Mouse (Mus musculus): ENCODE measurements around the gene Lmo4. TPM values are rescaled to one million over a fixed set of nuclear protein-coding genes. Genes with fewer than 3 reads are reported as not detected.

Lmo4 gene
- polyA plus RNA-seq, 1 experiment = 28.9 TPM

GRCm38 (mm10) chr3:144165439-144165838, 39.6 kb downstream of the Lmo4 start:
- 0 out of 2 replicates have a peak, but pooled peaks cover 1% of the 10 kb centered on the region for H3K27me3 ChIP-seq (ENCODE audit: control insufficient read depth, insufficient read depth, low read length, poor library complexity, severe bottlenecking)

GRCm38 (mm10) chr3:144164665-144165385, 40.2 kb downstream of the Lmo4 start:
- no peak overlapping the region for H3K9ac ChIP-seq (ENCODE audit: low read depth, poor library complexity, severe bottlenecking)

More at GRCm38 (mm10) chr3:144165439-144165838, 39.6 kb downstream of the Lmo4 start:
- no peak overlapping the region for H3K9ac ChIP-seq (ENCODE audit: low read depth, poor library complexity, severe bottlenecking)
- no peaks in the 10 kb centered on the region for H3K4me1 ChIP-seq (ENCODE audit: control insufficient read depth, insufficient read depth, low read length)
- H3K36me3 ChIP-seq (ENCODE audit: control insufficient read depth, insufficient read depth, low read length, poor library complexity, severe bottlenecking) = no peaks in the 10 kb centered on the region
- H3K4me3 ChIP-seq (ENCODE audit: low read depth, low read length) = no peak overlapping the region
- no peak overlapping the region for H3K27ac ChIP-seq (ENCODE audit: insufficient read depth, low read length)
- TF ChIP-seq EP300 (IDR thresholded peaks at IDR 0.05; ENCODE audit: insufficient read depth, low read depth, low read length) (no peak), CTCF (IDR thresholded peaks at IDR 0.05; ENCODE audit: low read depth, low read length) (no peak), POLR2A (IDR thresholded peaks at IDR 0.05; ENCODE audit: insufficient read depth, low read length) (no peak)
- H3K9me3 ChIP-seq (replicated peaks; ENCODE audit: control insufficient read depth, insufficient read depth, low read length, poor library complexity, severe bottlenecking) = no peaks in the 10 kb centered on the region

GRCm38 (mm10) chr3:144163718-144164117, 41.3 kb downstream of the Lmo4 start:
- Histone ChIP-seq H3K27me3 (ENCODE audit: control insufficient read depth, insufficient read depth, low read length, poor library complexity, severe bottlenecking) (0 out of 2 replicates have a peak, but pooled peaks cover 1% of the 10 kb centered on the region), H3K36me3 (ENCODE audit: control insufficient read depth, insufficient read depth, low read length, poor library complexity, severe bottlenecking) (no peaks in the 10 kb centered on the region), H3K9ac (ENCODE audit: low read depth, poor library complexity, severe bottlenecking) (no peak overlapping the region), H3K9me3 (replicated peaks; ENCODE audit: control insufficient read depth, insufficient read depth, low read length, poor library complexity, severe bottlenecking) (no peaks in the 10 kb centered on the region), H3K27ac (ENCODE audit: insufficient read depth, low read length) (no peak overlapping the region), H3K4me1 (ENCODE audit: control insufficient read depth, insufficient read depth, low read length) (no peaks in the 10 kb centered on the region), H3K4me3 (ENCODE audit: low read depth, low read length) (no peak overlapping the region)
- TF ChIP-seq EP300 (IDR thresholded peaks at IDR 0.05; ENCODE audit: insufficient read depth, low read depth, low read length) (no peak), CTCF (IDR thresholded peaks at IDR 0.05; ENCODE audit: low read depth, low read length) (no peak), POLR2A (IDR thresholded peaks at IDR 0.05; ENCODE audit: insufficient read depth, low read length) (no peak)

More at GRCm38 (mm10) chr3:144164665-144165385, 40.2 kb downstream of the Lmo4 start:
- no peaks in the 10 kb centered on the region for H3K9me3 ChIP-seq (replicated peaks; ENCODE audit: control insufficient read depth, insufficient read depth, low read length, poor library complexity, severe bottlenecking)
- 0 out of 2 replicates have a peak, but pooled peaks cover 1% of the 10 kb centered on the region for H3K27me3 ChIP-seq (ENCODE audit: control insufficient read depth, insufficient read depth, low read length, poor library complexity, severe bottlenecking)
- no peak overlapping the region for H3K27ac ChIP-seq (ENCODE audit: insufficient read depth, low read length)
- no peaks in the 10 kb centered on the region for H3K36me3 ChIP-seq (ENCODE audit: control insufficient read depth, insufficient read depth, low read length, poor library complexity, severe bottlenecking)
- H3K4me3 ChIP-seq (ENCODE audit: low read depth, low read length) = no peak overlapping the region
- TF ChIP-seq POLR2A (IDR thresholded peaks at IDR 0.05; ENCODE audit: insufficient read depth, low read length) (no peak), CTCF (IDR thresholded peaks at IDR 0.05; ENCODE audit: low read depth, low read length) (no peak), EP300 (IDR thresholded peaks at IDR 0.05; ENCODE audit: insufficient read depth, low read depth, low read length) (no peak)
- H3K4me1 ChIP-seq (ENCODE audit: control insufficient read depth, insufficient read depth, low read length) = no peaks in the 10 kb centered on the region

- Histone ChIP-seq H3K27ac (ENCODE audit: insufficient read depth, low read length) (no peak overlapping the region), H3K9ac (ENCODE audit: low read depth, poor library complexity, severe bottlenecking) (no peak overlapping the region), H3K36me3 (ENCODE audit: control insufficient read depth, insufficient read depth, low read length, poor library complexity, severe bottlenecking) (no peaks in the 10 kb centered on the region), H3K4me3 (ENCODE audit: low read depth, low read length) (no peak overlapping the region), H3K4me1 (ENCODE audit: control insufficient read depth, insufficient read depth, low read length) (no peaks in the 10 kb centered on the region), H3K27me3 (ENCODE audit: control insufficient read depth, insufficient read depth, low read length, poor library complexity, severe bottlenecking) (0 out of 2 replicates have a peak, but pooled peaks cover 1% of the 10 kb centered on the region), H3K9me3 (replicated peaks; ENCODE audit: control insufficient read depth, insufficient read depth, low read length, poor library complexity, severe bottlenecking) (no peaks in the 10 kb centered on the region)
- TF ChIP-seq CTCF (IDR thresholded peaks at IDR 0.05; ENCODE audit: low read depth, low read length) (no peak), EP300 (IDR thresholded peaks at IDR 0.05; ENCODE audit: insufficient read depth, low read depth, low read length) (no peak), POLR2A (IDR thresholded peaks at IDR 0.05; ENCODE audit: insufficient read depth, low read length) (no peak)
Measured at GRCm38 (mm10) chr3:144162156-144162555, 42.9 kb downstream of the Lmo4 start.

- Histone ChIP-seq H3K9me3 (replicated peaks; ENCODE audit: control insufficient read depth, insufficient read depth, low read length, poor library complexity, severe bottlenecking) (no peaks in the 10 kb centered on the region), H3K36me3 (ENCODE audit: control insufficient read depth, insufficient read depth, low read length, poor library complexity, severe bottlenecking) (no peaks in the 10 kb centered on the region), H3K9ac (ENCODE audit: low read depth, poor library complexity, severe bottlenecking) (no peak overlapping the region), H3K27ac (ENCODE audit: insufficient read depth, low read length) (no peak overlapping the region), H3K4me1 (ENCODE audit: control insufficient read depth, insufficient read depth, low read length) (no peaks in the 10 kb centered on the region), H3K4me3 (ENCODE audit: low read depth, low read length) (no peak overlapping the region), H3K27me3 (ENCODE audit: control insufficient read depth, insufficient read depth, low read length, poor library complexity, severe bottlenecking) (0 out of 2 replicates have a peak, but pooled peaks cover 1% of the 10 kb centered on the region)
- TF ChIP-seq CTCF (IDR thresholded peaks at IDR 0.05; ENCODE audit: low read depth, low read length) (no peak), POLR2A (IDR thresholded peaks at IDR 0.05; ENCODE audit: insufficient read depth, low read length) (no peak), EP300 (IDR thresholded peaks at IDR 0.05; ENCODE audit: insufficient read depth, low read depth, low read length) (no peak)
Measured at GRCm38 (mm10) chr3:144161261-144161660, 43.8 kb downstream of the Lmo4 start.

GRCm38 (mm10) chr3:144155746-144156145, 49.3 kb downstream of the Lmo4 start:
- Histone ChIP-seq H3K9me3 (replicated peaks; ENCODE audit: control insufficient read depth, insufficient read depth, low read length, poor library complexity, severe bottlenecking) (no peaks in the 10 kb centered on the region), H3K4me3 (ENCODE audit: low read depth, low read length) (no peak overlapping the region), H3K36me3 (ENCODE audit: control insufficient read depth, insufficient read depth, low read length, poor library complexity, severe bottlenecking) (no peaks in the 10 kb centered on the region), H3K27ac (ENCODE audit: insufficient read depth, low read length) (no peak overlapping the region), H3K9ac (ENCODE audit: low read depth, poor library complexity, severe bottlenecking) (no peak overlapping the region), H3K4me1 (ENCODE audit: control insufficient read depth, insufficient read depth, low read length) (no peaks in the 10 kb centered on the region), H3K27me3 (ENCODE audit: control insufficient read depth, insufficient read depth, low read length, poor library complexity, severe bottlenecking) (no peaks in the 10 kb centered on the region)
- TF ChIP-seq POLR2A (IDR thresholded peaks at IDR 0.05; ENCODE audit: insufficient read depth, low read length) = no peak
- TF ChIP-seq CTCF (IDR thresholded peaks at IDR 0.05; ENCODE audit: low read depth, low read length) = no peak

Measured in ES-Bruce4 (cell line).